Mouse (Mus musculus) CH12.LX (cell line): Measurements from ENCODE around the gene Ccdc93. TPM values are rescaled to one million over a fixed set of nuclear protein-coding genes. Genes with fewer than 3 reads are reported as not detected.

Source experiments
- DNase-seq: peaks from one replicate; pipeline ENCODE4 v3.0.0-alpha.2; 2013; ENCODE audit errors: extremely low read depth
- H3K27ac ChIP-seq: 2 replicates; pipeline ENCODE4 v1.5.1; 2012; ENCODE audit warnings: low read depth, mild to moderate bottlenecking, control low read depth, moderate library complexity; ENCODE audit not compliant: insufficient read depth
- H3K27me3 ChIP-seq: replicated peaks from 2 replicates; pipeline ENCODE3; 2012; ENCODE audit warnings: inconsistent platforms
- H3K36me3 ChIP-seq, 2 experiments: replicated peaks in 1 of 2; 2 replicates each; pipeline versions ENCODE3 to v1.6.1; 2012; ENCODE audit warnings: inconsistent platforms in 1 of 2, low read length in 1 of 2, mild to moderate bottlenecking in 1 of 2, mixed read lengths in 1 of 2, moderate library complexity in 1 of 2; ENCODE audit not compliant: control insufficient read depth in 1 of 2, insufficient read depth in 1 of 2
- H3K4me1 ChIP-seq, 2 experiments: 2 replicates each; pipeline ENCODE4 v1.6.1; 2012; ENCODE audit warnings: inconsistent platforms in 1 of 2, moderate library complexity in 1 of 2; ENCODE audit not compliant: insufficient read depth in 2 of 2, control insufficient read depth in 1 of 2
- H3K4me2 ChIP-seq: 2 replicates; pipeline ENCODE4 v1.6.1; 2012; ENCODE audit warnings: low read depth, mild to moderate bottlenecking, control low read depth; ENCODE audit not compliant: poor library complexity, insufficient read depth, severe bottlenecking
- H3K4me3 ChIP-seq, 3 experiments: fragments of 150-350 bp in 1 of 3; sonication (generic) in 1 of 3; replicated peaks in 1 of 3; 2 replicates each; pipeline versions ENCODE3 to v1.5.1; 2011 to 2012; ENCODE audit warnings: low read depth in 2 of 3, low read length in 2 of 3, mild to moderate bottlenecking in 2 of 3, moderate library complexity in 2 of 3, control low read depth in 1 of 3, improper control_type of control experiment in 1 of 3, inconsistent platforms in 1 of 3, mixed read lengths in 1 of 3; ENCODE audit not compliant: poor library complexity in 1 of 3
- H3K79me2 ChIP-seq: replicated peaks from 2 replicates; pipeline ENCODE4 v1.6.1; 2012; ENCODE audit warnings: mild to moderate bottlenecking, moderate library complexity; ENCODE audit not compliant: control insufficient read depth, poor library complexity, insufficient read depth, severe bottlenecking; ENCODE audit errors: extremely low read depth
- H3K9ac ChIP-seq: 2 replicates; pipeline ENCODE4 v1.6.1; 2012; ENCODE audit warnings: low read depth, mild to moderate bottlenecking, control low read depth, moderate library complexity; ENCODE audit not compliant: insufficient read depth
- H3K9me3 ChIP-seq: replicated peaks from 2 replicates; pipeline ENCODE3; 2012; ENCODE audit warnings: low read length, inconsistent platforms, mixed read lengths
- CHD1 ChIP-seq: IDR thresholded peaks from 2 replicates; pipeline ENCODE4 v1.6.1; 2012; ENCODE audit warnings: low read depth, low read length, improper control_type of control experiment, inconsistent platforms
- CHD2 ChIP-seq: IDR thresholded peaks from 2 replicates; pipeline ENCODE4 v1.6.1; 2011; ENCODE audit warnings: low read length, improper control_type of control experiment
- CTCF ChIP-seq, 2 experiments: IDR thresholded peaks in 1 of 2; conservative IDR thresholded peaks in 1 of 2; 2 replicates each; pipeline ENCODE4 v1.5.1; 2011 to 2012; ENCODE audit warnings: low read depth in 2 of 2, low read length in 2 of 2, improper control_type of control experiment in 1 of 2, inconsistent platforms in 1 of 2, mild to moderate bottlenecking in 1 of 2, moderate library complexity in 1 of 2
- GABPA ChIP-seq: IDR thresholded peaks from 2 replicates; pipeline ENCODE4 v1.6.1; 2012; ENCODE audit warnings: low read depth, low read length, improper control_type of control experiment, inconsistent platforms; ENCODE audit not compliant: insufficient replicate concordance
- HCFC1 ChIP-seq: IDR thresholded peaks from 2 replicates; pipeline ENCODE4 v1.6.1; 2012; ENCODE audit warnings: low read depth, mild to moderate bottlenecking, inconsistent platforms, low read length, improper control_type of control experiment
- IRF4 ChIP-seq: IDR thresholded peaks from 2 replicates; pipeline ENCODE4 v1.6.1; 2014; ENCODE audit warnings: low read depth, mild to moderate bottlenecking, inconsistent platforms, low read length, improper control_type of control experiment
- JUN ChIP-seq: IDR thresholded peaks from 2 replicates; pipeline ENCODE4 v1.6.1; 2011; ENCODE audit warnings: low read depth, mild to moderate bottlenecking, low read length, improper control_type of control experiment, moderate library complexity; ENCODE audit not compliant: insufficient read depth
- JUND ChIP-seq: conservative IDR thresholded peaks from 2 replicates; pipeline ENCODE4 v1.6.1; 2011; ENCODE audit warnings: low read depth, low read length, improper control_type of control experiment
- MAX ChIP-seq: IDR thresholded peaks from 2 replicates; pipeline ENCODE4 v1.6.1; 2011; ENCODE audit warnings: low read length, improper control_type of control experiment
- MAZ ChIP-seq: IDR thresholded peaks from 2 replicates; pipeline ENCODE4 v1.6.1; 2012; ENCODE audit warnings: low read depth, mild to moderate bottlenecking, inconsistent platforms, low read length, improper control_type of control experiment, moderate library complexity
- MXI1 ChIP-seq: IDR thresholded peaks from 2 replicates; pipeline ENCODE4 v1.6.1; 2011; ENCODE audit warnings: mild to moderate bottlenecking, low read depth, low read length, improper control_type of control experiment
- MYC ChIP-seq: IDR thresholded peaks from 2 replicates; pipeline ENCODE4 v1.6.1; 2011; ENCODE audit warnings: low read depth, mild to moderate bottlenecking, improper control_type of control experiment, low read length
- NRF1 ChIP-seq: IDR thresholded peaks from 2 replicates; pipeline ENCODE4 v1.6.1; 2014; ENCODE audit warnings: low read depth, mild to moderate bottlenecking, inconsistent platforms, low read length, improper control_type of control experiment, moderate library complexity
- RCOR1 ChIP-seq: conservative IDR thresholded peaks from 2 replicates; pipeline ENCODE4 v1.6.1; 2012; ENCODE audit warnings: low read depth, mild to moderate bottlenecking, inconsistent platforms, low read length, improper control_type of control experiment
- SMC3 ChIP-seq: IDR thresholded peaks from 2 replicates; pipeline ENCODE4 v1.6.1; 2011; ENCODE audit warnings: low read depth, low read length, improper control_type of control experiment
- TBP ChIP-seq: conservative IDR thresholded peaks from 2 replicates; pipeline ENCODE4 v1.6.1; 2011; ENCODE audit warnings: low read depth, low read length, improper control_type of control experiment
- TCF12 ChIP-seq: IDR thresholded peaks from 2 replicates; pipeline ENCODE4 v1.6.1; 2014; ENCODE audit warnings: low read depth, mild to moderate bottlenecking, inconsistent platforms, low read length, improper control_type of control experiment
- USF2 ChIP-seq: conservative IDR thresholded peaks from 2 replicates; pipeline ENCODE4 v1.6.1; 2011; ENCODE audit warnings: low read depth, low read length, improper control_type of control experiment
- ZC3H11A ChIP-seq: IDR thresholded peaks from 2 replicates; pipeline ENCODE4 v1.6.1; 2012; ENCODE audit warnings: low read depth, mild to moderate bottlenecking, inconsistent platforms, low read length, improper control_type of control experiment
- ZMIZ1 ChIP-seq: IDR thresholded peaks from 2 replicates; pipeline ENCODE4 v1.6.1; 2012; ENCODE audit warnings: low read depth, mild to moderate bottlenecking, inconsistent platforms, low read length, improper control_type of control experiment
- dilution Hi-C: fragments of 300-500 bp; cut with MboI; formaldehyde crosslinking; loops from 2 replicates; pipeline ENCODE4 v1.14.3; 2020; ENCODE audit warnings: low sequenced_read_pairs; ENCODE audit not compliant: extremely low pct_unique_long_range_greater_than_20kb, extremely low pct_ligation_motif_present
- in situ Hi-C: fragments of 300-500 bp; cut with MboI; formaldehyde crosslinking; loops from 3 replicates; pipeline ENCODE4 v1.14.3; 2019; ENCODE audit warnings: low sequenced_read_pairs, low pct_ligation_motif_present, low pct_unique_long_range_greater_than_20kb, mixed read lengths
- polyA plus RNA-seq: library from polyadenylated mRNA; unstranded; fragments of >175 nt; gene quantifications from 2 replicates; pipeline ENCODE4 v1.2.1, GENCODE M21; 2012; ENCODE audit warnings: low read depth; ENCODE audit not compliant: insufficient read length
- total RNA-seq, 2 experiments: library from RNA; depleted of rRNA; stranded (reverse); fragments of 300-350 nt in 1 of 2; fragments of >200 nt in 1 of 2; gene quantifications; 2 replicates each; pipeline ENCODE4 v1.2.3; 2012 to 2014

Gene Ccdc93
- total and polyA plus RNA-seq, 3 experiments, result 21.0 to 34.0 (median 23.7) TPM

GRCm38 (mm10) chr1:121393117-121393516 is 37.7 kb upstream of the Ccdc93 start:
- in situ Hi-C loops, result loop anchor here (10.0 kb wide), 1 partner anchor 138 kb away; no protein-coding TSS in a partner anchor
- H3K4me3 ChIP-seq, result no peak overlapping the region
- no peak overlapping the region for H3K27ac ChIP-seq
- dilution Hi-C loops, result no loop called here
- H3K4me2 ChIP-seq, result no peak overlapping the region
- no peak overlapping the region for H3K9ac ChIP-seq
- H3K79me2 ChIP-seq, result no peaks in the 10 kb centered on the region
- H3K27me3 ChIP-seq, result no peaks in the 10 kb centered on the region
- no peaks in the 10 kb centered on the region for H3K36me3 ChIP-seq
- TF ChIP-seq MAZ (no peak), ZC3H11A (no peak), TCF12 (no peak), SMC3 (no peak), ZMIZ1 (no peak), JUN (no peak)
- H3K9me3 ChIP-seq, result no peaks in the 10 kb centered on the region
- DNase-seq, result no peak
- H3K4me1 ChIP-seq, result no peaks in the 10 kb centered on the region

GRCm38 (mm10) chr1:121394764-121395163 is 36.1 kb upstream of the Ccdc93 start:
- TF ChIP-seq HCFC1, result no peak
- TF ChIP-seq MYC, result no peak
- TF ChIP-seq IRF4, result no peak
- TF ChIP-seq CHD1, result no peak
- TF ChIP-seq GABPA, result no peak
- no peak for TF ChIP-seq RCOR1
- TF ChIP-seq JUND, result no peak
- TF ChIP-seq MAX, result no peak
- no peak for TF ChIP-seq MAZ
- TF ChIP-seq MXI1, result no peak
- TF ChIP-seq USF2, result no peak
- no peak for TF ChIP-seq TBP
- TF ChIP-seq NRF1, result no peak
- no peak for TF ChIP-seq CHD2
- TF ChIP-seq CTCF (conservative IDR thresholded peaks at IDR 0.05 in 1 of 2, IDR thresholded peaks at IDR 0.05 in 1 of 2; ENCODE audit: low read depth in 2 of 2, low read length in 2 of 2), result no peak
- TF ChIP-seq, all 38 proteins: peak for 0
- no peak for DNase-seq
- no peaks in the 10 kb centered on the region for H3K79me2 ChIP-seq
- H3K4me1 ChIP-seq, result peaks cover 0 to 9% of the 10 kb centered on the region in 2 experiments; a peak in 2 of 4 replicates
- no peak overlapping the region for H3K27ac ChIP-seq
- no peaks in the 10 kb centered on the region for H3K27me3 ChIP-seq
- H3K4me2 ChIP-seq, result no peak overlapping the region
- H3K4me3 ChIP-seq, result no peak overlapping the region
- in situ Hi-C loops (loop anchor here (10.0 kb wide), 1 partner anchor 140 kb away; no protein-coding TSS in a partner anchor), dilution Hi-C loops (no loop called here)
- no peaks in the 10 kb centered on the region for H3K9me3 ChIP-seq
- no peak overlapping the region for H3K9ac ChIP-seq
- H3K36me3 ChIP-seq, result no peaks in the 10 kb centered on the region
